Mouse (Mus musculus): ENCODE results near the gene Kifap3.
"Not testable (repeated sequence)": the region's sequence is repeated elsewhere in the genome, so short reads cannot be mapped to it uniquely, and the experiment has no call there.

The Kifap3 gene

GRCm38 (mm10) chr1:163779336-163780115 lies at the start of gene Kifap3:
Kifap3 (plus strand) TSS chr1:163779583.
- DNase-seq (ENCODE audit: low spot score) = peak; percentile 85

DNA sequence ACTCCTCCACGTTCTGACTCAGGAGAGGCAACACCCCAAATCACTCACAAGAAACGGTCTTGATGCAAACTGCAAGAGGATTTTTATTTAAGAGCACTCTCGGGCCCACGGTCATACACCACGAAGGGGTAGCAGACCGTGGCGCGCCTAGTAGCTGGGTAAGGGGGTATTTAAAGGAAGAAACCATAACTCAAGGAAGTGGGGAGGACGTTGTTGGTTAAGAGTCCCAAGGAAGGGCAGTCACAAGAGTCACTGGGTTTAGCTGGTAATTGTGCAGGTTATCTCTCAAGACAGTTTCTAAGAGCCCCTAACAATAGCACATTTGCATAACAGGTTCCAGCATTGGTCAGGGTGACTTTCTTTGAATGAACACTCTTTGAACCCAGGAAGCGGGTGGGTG lies 48.2 kb upstream of the Kifap3 start:
- not testable (repeated sequence) for DNase-seq (ENCODE audit: low spot score)

- DNase-seq (ENCODE audit: low spot score) = no peak
Observed at GRCm38 (mm10) chr1:163736441-163737238, 42.7 kb upstream of the Kifap3 start.

DNA sequence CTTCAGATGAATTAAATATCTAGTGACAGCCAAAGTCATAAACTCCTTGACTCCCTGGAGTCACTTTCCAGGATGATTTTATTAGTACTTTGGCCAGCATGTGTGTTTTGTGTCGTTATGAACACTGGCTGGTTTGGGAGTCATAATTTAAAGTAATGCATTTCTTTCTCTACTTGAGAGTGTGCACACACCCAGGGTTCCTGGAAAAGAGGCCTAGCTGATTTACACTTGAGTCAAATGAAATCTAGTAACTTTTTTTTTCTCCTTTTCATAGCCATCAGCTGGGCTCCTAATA lies 42.2 kb upstream of the Kifap3 start:
- no peak for DNase-seq (ENCODE audit: low spot score)

GRCm38 (mm10) chr1:163751360-163751992 lies 27.9 kb upstream of the Kifap3 start:
- DNase-seq (ENCODE audit: low spot score) = no peak

DNA sequence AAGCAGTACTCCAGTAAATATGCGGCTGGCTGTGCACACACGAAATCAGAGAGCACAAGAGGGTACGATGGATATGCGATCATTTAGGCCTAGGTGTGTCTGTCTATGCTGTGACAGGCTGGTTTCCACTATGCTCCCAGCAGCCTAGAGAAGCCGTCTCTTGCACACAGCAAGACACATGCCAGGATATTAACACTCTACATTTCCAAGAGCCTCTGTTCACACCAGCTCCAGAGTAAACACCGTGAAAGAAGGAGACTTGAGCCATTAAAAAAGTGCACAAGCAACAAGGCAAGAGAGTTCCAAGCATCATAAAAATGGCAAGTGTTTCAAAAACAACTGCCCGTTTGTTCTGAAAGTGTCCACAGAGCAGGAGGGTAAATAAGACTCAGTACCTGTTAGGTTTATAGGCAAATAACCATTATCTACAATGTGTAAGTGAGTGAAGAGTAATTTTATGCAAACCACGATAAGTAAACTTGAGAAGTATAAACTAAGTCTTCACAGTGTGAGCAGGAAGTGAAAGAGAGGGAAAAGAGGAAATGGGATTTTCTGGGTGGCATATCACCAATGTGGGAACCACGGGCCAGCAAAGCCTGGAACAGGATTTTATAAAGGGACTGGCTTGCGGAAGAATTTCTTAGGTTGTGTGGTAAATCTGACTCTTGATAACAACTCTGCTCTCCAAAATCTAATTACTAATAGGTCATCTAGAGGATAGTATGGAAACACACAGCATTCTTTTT lies 21.7 kb upstream of the Kifap3 start:
- no peak for DNase-seq (ENCODE audit: low spot score)

GRCm38 (mm10) chr1:163783577-163783976 lies 4.2 kb downstream of the Kifap3 start:
- not testable (repeated sequence) for DNase-seq (ENCODE audit: low spot score)

DNA sequence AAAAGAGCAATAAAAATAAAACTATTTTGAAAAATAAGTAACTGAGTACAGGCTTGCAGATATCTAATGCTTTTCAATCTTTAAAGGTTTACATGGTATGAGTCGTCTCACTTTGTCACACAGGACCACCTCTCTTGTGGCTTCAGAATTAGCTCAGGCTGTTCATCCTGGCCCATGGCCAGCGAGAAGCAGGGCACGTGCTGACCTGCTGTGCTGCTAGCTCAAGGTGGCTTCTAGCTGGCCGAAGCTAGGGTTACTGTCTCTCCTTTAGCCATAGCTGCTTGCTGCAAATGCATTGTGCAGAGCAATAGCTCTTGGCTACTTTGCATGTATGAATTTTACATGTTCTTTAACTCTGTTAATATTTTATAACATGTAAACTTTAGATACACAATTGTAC lies 42.0 kb downstream of the Kifap3 start:
- no peak for DNase-seq (ENCODE audit: low spot score)

- DNase-seq (ENCODE audit: low spot score) = no peak
Observed at GRCm38 (mm10) chr1:163829482-163829881, 50.1 kb downstream of the Kifap3 start.

GRCm38 (mm10) chr1:163834066-163834465 lies 54.7 kb downstream of the Kifap3 start:
- no peak for DNase-seq (ENCODE audit: low spot score)

DNA sequence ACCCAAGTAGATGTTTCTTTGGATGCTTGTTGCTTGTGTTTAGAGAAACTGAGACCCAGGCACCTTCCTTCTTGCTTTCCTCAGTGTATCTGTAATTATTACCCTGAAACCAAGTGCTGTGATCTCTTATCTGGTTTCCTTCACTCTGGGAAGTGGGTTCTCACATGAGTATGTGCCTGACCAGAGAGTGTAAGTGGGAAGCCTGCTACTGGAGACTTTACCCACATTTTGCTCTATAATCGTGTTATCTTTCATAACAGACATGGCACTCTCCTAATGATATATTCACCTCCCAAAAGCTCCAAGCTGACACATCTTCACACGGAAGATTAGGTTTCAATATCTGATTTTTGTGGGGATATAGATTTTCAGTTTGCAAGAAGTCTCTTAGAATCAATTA lies 55.7 kb downstream of the Kifap3 start:
- no peak for DNase-seq (ENCODE audit: low spot score)

DNA sequence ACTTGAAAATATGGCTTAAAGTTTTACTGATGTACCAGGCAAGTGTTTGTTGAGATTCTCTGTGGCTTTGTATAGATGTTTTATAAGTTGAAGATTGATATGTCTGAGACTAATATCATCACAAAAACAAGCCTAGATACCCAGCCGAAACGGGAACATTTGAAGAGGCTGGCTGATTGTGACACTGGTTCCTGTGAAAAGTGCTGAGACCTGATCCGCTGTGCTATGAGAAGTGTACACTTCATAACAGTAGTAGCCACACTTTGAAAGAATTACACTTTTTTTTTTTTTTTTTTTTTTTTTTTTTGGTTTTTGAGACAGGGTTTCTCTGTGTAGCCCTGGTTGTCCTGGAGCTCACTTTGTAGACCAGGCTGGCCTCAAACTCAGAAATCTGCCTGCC lies 59.1 kb downstream of the Kifap3 start:
- not testable (repeated sequence) for DNase-seq (ENCODE audit: low spot score)

- no peak for DNase-seq (ENCODE audit: low spot score)
Observed at GRCm38 (mm10) chr1:163840555-163840954, 61.2 kb downstream of the Kifap3 start.

GRCm38 (mm10) chr1:163842238-163842637 lies 62.9 kb downstream of the Kifap3 start:
- no peak for DNase-seq (ENCODE audit: low spot score)

GRCm38 (mm10) chr1:163843899-163844298 lies 64.5 kb downstream of the Kifap3 start:
- no peak for DNase-seq (ENCODE audit: low spot score)

GRCm38 (mm10) chr1:163852884-163853560 lies 73.6 kb downstream of the Kifap3 start:
- no peak for DNase-seq (ENCODE audit: low spot score)

GRCm38 (mm10) chr1:163858420-163858819 lies 79.0 kb downstream of the Kifap3 start:
- no peak for DNase-seq (ENCODE audit: low spot score)

- no peak for DNase-seq (ENCODE audit: low spot score)
Observed at GRCm38 (mm10) chr1:163861538-163861937, 82.2 kb downstream of the Kifap3 start.

DNA sequence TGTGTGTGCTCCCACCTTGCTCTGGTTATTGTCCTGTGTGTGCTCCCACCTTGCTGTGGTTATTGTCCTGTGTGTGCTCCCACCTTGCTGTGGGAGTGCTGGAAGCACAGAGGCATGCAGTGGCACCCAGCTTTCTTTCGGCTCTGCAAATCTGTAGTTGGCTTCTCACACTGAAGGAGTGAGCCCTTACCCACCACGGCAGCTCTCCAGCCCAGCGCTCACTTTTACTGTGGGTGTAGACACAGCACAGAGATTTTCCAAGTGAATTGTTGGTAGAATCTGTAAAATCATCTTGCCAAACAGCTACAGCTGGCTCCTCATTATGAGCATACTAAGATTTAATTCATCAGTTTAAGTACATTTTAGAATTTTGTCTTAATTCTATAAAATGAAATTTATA lies 93.8 kb downstream of the Kifap3 start:
- DNase-seq (ENCODE audit: low spot score) = no peak

- no peak for DNase-seq (ENCODE audit: low spot score)
Observed at GRCm38 (mm10) chr1:163889629-163890028, 110.2 kb downstream of the Kifap3 start.

- DNase-seq (ENCODE audit: low spot score) = no peak
Observed at GRCm38 (mm10) chr1:163893294-163893693, 113.9 kb downstream of the Kifap3 start.
